Mouse (Mus musculus): ENCODE measurements around the gene Ascc2.

Gene Ascc2

GRCm38 (mm10) chr11:4720393-4720792 lies 82.8 kb downstream of the Ascc2 start:
- DNase-seq (ENCODE audit: low read depth, low spot score) = no peak

DNA sequence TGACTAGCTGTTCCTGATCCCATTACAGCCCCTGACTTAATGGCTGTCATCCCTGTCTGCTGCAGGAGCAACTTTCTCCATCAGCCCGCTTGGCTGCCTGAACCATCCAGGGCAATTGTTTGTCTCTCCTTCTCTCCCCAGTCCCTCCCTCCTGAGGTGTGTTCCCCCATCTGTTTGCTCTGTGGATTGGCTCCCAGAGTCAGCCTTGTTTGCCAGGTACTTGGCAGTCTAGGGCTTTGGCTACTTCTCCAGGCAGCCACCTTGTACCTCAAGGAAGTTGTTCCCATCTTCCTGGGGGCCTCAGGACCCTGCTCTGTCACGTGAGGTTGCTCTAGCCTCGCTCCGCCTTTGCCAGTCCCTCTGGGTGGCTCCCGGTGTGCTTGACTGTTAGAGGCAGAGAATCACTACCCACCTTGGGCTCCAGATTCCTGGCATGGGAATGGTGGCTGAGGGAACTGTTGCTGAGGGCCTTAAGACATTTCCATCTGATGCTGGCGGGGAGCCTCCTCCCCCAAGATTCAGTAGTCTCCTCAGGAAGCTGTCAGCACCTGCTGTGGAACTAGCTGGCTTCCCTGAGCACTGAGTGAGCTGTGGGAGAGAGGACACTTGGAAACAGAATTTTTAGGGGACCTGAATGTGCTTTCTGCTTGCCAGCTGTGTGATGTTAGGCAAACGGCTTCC lies 83.5 kb downstream of the Ascc2 start:
- DNase-seq (ENCODE audit: low read depth, low spot score) = no peak

- DNase-seq (ENCODE audit: low read depth, low spot score) = no peak
These were observed 84.2 kb downstream of the Ascc2 start for GRCm38 (mm10) chr11:4721728-4722127.

DNA sequence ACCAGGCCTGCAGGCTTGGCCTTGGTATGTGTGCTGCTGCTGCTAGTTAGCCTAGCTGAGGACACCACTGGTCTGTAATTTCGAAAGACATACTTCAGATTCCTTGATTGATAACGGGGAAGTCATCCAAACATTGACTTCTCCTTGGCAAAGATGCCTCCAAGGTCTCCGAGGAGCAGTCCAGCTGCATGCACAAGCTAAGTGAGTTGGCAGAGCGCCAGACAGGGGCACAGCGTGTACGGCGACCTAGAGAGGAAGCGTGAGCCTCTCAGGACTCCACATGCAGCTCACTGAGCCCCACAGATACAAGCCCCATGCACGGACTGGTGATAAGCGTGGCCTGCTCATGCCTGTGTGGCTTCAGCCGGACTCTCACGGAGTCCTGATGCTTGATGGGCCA lies 92.1 kb downstream of the Ascc2 start:
- no peak for DNase-seq (ENCODE audit: low read depth, low spot score)

GRCm38 (mm10) chr11:4730096-4730495 lies 92.5 kb downstream of the Ascc2 start:
- no peak for DNase-seq (ENCODE audit: low read depth, low spot score)

DNA sequence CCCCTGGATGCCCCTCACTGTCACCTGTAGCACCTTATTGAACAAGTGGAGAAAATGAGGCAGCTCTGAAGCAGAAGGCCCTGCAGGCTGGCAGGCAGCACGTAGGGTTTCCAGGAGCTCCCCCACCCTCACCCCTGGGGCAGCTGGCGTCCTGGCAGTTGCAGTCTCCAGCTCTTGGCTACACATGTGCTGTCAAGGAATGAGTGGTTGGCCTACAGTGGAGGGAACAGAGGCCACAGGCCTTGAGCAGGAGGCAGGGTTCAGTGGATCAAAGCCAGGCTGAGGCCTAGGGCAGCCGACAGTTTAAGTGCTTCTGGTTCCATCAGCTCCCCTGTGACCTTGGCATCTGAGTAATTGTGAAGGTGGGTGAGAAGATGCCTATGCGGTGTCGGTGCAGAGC lies 93.4 kb downstream of the Ascc2 start:
- DNase-seq (ENCODE audit: low read depth, low spot score) = no peak

GRCm38 (mm10) chr11:4731781-4732180 lies 94.2 kb downstream of the Ascc2 start:
- DNase-seq (ENCODE audit: low read depth, low spot score) = no peak

DNA sequence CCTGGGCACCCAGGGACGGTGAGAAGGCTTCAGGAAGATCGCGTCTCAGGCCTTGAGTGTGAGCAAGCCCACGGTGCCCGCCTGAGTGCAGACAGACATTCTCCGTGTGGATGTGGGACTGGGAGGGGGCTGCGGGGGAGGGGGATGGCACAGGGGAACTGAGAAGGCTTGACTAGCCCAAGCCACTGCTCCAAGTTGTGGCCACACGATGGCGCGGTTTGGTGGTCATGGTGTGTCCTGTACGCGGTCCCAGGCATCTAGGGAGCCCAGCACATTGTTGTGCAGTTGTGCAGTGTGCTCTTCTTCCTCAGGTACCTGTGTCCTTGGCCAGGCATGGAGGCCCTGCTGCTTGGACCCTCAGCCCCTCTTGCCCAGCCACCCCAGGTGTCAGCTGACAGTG lies 96.6 kb downstream of the Ascc2 start:
- DNase-seq (ENCODE audit: low read depth, low spot score) = no peak
